Mouse (Mus musculus) lung, adult 2 months (tissue): ENCODE data around the gene Rab3a.

Experiments used
- CTCF ChIP-seq: fragments of 200-500 bp; IDR thresholded peaks from 2 replicates; pipeline ENCODE4 v1.5.1; 2011; ENCODE audit warnings: mild to moderate bottlenecking, low read length, control low read depth; ENCODE audit not compliant: insufficient read depth
- POLR2A ChIP-seq: fragments of 200-500 bp; IDR thresholded peaks from 2 replicates; pipeline ENCODE4 v1.6.1; 2011; ENCODE audit warnings: low read depth, mild to moderate bottlenecking, control low read depth, low read length, borderline replicate concordance; ENCODE audit errors: extremely low read depth

DNA sequence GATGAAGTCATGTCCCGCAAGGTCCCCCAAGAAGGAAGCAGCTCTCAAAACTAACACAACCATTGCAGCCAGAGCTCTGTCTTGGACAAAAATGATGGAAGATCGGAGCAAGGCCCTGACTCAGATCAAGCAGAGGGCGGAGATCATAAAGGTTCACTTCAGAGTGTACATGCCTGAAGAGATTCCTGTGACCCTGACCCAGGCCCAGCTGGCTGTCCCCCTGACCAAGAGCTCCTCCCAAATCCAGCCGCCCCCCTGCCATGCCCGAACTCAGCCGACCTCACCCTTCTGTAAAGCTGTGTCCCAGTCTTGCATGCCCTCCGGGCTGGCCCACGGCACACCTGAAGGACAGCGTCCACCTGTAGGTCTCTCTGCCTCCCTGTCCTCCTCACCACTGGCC, 44.7 kb upstream of the Rab3a start:
- TF ChIP-seq CTCF, result no peak
- TF ChIP-seq POLR2A, result no peak
